Mouse (Mus musculus): ENCODE measurements at regions not wholly inside any gene's neighbourhood (a gene's known extent, or its start where the extent isn't known, plus 50 kb on each side); places are given as distances from the start of the nearest gene placed in this dataset.

DNA sequence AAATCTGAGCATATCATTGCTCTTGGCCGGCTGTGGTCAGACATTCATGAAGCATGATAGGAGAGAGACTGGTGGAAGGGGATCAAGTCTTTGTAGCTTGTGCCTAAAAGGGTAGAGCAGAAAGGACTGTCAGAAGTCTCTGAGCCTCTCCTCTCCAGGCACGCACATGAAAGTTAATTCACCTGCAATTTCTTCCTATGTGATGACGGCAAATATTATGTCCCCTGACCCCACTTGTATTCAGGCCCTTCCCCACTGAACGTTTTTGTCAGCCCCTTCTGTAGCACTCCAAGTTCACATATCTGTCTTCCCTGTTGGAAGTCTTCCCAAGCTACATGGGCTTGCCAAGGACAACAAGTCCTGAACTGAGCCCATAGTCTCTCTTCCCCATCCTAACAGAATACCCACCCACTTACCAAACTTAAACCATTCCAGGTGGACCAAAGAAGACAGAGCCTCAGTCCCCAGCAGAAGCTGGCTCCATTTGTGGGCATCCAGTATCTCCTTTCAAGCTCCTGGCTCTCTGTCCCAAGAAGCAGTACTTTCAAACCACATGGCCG lies 719.3 kb downstream of the Tns3 start:
- DNase-seq (ENCODE audit: low spot score in 2 of 2) = no peak

DNA sequence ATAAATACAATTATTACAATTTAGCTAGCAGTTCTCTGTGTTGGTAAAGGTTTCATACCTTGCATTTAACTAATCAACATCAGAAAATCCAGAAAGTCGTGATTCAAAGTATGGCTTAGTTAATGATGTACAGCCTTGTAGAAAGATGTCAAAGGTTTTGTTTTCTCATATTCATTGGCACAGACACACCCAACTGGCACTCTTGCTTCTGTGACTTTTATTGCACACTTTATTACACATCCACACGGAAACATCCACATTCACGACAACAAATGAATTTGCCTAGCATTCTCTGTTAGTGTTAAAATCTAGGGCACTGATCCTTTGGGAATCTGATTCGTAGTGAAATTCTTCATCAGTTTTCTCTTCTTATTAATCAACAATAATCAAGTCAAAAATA lies 720.0 kb downstream of the Tns3 start:
- no peak for DNase-seq (ENCODE audit: low spot score in 2 of 2)

DNA sequence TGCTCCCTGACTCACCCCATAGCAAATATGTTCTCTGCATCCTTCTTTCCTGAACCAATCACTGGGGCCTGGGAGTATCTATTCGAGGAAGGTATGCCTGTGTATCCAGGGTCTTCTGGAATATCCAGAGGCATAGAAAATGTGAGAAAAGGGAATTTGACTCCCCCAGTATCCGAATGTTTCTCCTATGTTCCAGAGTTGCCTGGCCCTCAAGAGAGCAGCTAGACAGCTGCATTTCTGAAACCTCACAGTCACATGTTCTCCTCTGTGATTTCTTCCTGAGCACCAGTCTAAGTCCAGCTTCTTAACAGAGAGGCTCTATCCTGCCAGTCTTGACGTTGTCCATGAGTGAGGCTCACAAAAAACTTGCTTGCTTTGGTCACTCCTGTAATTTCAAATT lies 719.9 kb upstream of the Igfbp3 start:
- DNase-seq (ENCODE audit: low spot score in 2 of 2) = no peak

DNA sequence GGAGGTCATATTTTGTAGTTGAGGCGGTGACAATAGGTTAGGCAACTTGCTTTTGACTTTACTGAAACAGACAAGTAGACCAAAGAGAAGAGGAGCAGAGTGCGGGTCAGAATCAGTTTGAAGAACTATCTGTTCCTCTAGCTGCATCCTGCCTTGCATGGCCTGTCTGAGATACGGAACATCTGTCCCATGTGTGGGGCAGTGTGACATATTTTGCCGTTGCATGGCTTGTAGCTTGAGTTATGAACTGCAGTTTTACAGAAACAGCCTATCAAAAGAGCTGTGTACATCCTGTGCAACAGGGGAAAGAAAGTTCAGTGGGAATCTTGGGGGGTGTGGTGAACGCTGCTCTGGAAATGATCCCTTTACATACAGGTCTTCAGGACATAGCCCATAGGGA lies 718.9 kb upstream of the Igfbp3 start:
- DNase-seq (ENCODE audit: low spot score in 2 of 2) = no peak

DNA sequence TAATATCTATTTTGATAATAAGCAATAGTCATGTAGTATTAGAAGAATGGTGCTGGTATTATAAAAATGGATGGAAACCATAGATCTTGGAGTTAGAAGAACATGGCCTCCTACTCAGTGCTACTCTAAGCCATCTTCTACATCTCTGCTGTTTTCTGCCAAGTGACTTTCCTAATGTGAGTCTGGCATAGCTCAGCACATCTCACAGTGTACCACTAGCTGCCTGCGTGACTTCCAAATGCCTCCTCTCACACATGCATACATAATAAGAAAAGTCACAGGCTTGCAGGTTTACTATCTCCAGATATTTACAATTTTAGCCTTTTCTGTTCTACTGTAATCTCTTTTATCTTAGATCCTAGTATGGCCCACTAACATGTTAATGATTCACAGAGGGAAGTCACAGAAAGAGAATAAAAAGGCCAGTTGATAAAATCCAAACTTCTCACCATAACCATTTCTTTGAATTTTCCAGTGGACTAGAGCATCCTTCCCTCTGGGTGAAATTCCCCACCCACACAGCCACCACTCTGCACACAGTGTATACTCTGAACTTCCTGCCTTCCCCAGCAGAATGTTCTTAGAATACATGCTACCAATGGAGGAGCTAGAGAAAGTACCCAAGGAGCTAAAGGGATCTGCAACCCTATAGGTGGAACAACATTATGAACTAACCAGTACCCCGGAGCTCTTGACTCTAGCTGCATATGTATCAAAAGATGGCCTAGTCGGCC lies 717.5 kb upstream of the Igfbp3 start:
- no peak for DNase-seq (ENCODE audit: low spot score in 2 of 2)

DNA sequence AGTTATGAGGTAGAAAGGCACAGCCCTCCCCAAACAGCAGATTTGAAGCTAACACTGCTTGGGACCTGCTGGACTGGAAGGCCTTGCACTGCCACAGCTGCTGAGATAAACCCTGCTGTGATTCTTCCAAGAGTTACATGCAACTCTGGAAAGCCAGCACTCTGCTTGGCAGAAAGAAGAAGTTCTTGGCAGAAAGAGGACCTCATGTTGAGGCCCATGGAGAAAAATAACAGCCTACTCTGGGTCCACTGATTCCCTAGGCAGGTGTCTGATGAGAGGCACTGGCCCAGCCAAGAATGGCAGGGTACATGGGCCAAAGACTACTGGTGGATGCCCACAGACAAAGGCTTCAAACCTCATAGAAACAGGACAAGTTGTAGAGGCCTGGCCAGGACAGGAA lies 714.0 kb upstream of the Igfbp3 start:
- DNase-seq (ENCODE audit: low spot score in 2 of 2) = no peak

DNA sequence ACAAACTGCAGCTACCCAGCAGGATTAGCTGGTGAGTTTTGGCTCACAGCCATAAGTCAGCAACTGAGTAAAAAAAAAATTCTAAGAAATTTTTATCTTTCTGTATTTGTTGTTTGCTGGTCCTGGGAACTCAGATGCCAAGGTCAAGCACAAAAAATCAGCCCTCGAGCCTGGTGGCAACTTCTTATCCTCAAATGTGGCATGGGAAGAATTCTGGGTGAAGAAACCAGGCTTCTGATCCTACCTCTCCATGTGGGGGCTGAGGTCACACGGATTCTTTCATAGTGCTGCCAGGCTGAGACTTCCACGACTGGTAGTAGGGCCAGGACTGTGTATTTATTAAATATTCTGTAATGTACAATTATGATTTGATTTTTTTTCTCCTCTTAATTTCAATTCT lies 698.3 kb upstream of the Igfbp3 start:
- no peak for DNase-seq (ENCODE audit: low spot score in 2 of 2)

DNA sequence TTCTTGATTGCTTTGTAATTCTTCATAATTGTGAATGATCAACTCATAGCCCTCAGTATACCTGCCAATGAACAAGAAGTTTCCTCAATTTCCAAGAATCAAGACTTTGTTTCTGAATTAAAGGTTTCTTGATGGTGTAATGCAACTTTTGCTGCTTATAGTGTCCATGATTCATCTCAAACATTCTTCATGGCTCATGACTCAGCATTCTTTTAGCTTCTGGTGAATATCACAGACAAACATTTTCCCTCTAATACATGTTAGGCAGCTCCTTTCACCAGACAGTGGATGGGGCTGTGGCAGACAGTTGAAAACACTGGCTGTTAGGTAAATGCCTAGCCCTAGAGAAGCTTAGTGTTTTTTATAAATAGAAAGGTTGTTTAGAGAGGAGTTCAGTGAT lies 686.5 kb upstream of the Igfbp3 start:
- DNase-seq (ENCODE audit: low spot score in 2 of 2) = no peak

DNA sequence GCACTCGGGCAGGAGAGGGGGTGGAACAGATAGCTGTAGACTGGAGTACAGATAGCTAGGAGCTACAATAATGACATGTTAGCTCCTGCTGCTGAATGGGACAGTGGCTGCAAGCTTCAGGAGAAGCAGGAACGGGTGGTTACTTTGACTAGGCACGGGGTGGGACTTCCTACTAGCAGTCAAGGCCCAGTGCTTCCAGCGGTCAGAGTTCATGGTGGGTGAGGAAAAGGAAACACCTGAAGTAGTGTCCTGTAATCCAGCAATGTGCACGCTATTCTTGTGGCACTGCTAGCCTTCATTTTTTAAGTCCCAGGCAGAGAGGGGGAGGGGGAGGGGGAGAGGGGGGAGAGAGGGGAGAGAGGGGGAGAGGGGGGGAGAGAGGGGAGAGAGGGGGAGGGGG lies 684.5 kb upstream of the Igfbp3 start:
- DNase-seq (ENCODE audit: low spot score in 2 of 2) = no peak

DNA sequence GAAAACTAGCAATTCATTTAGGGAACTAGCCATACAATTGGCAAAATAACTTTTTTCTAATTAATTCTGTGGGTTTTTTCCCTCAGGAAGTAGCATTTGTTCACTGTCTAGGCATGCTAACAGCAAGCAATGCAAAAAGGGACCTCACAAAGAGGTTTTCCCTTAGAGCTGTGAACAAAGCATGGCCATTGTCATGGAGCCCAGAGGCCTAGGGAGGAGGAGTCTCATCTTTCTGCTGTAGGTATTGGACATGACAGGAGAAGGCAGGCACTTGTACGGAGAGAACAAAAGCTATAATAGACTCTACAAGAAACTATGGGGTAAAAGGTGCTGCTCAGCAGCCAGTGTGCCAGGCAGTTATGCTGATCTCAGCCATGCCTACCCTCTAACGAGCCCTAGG lies 666.8 kb upstream of the Igfbp3 start:
- no peak for DNase-seq (ENCODE audit: low spot score in 2 of 2)

DNA sequence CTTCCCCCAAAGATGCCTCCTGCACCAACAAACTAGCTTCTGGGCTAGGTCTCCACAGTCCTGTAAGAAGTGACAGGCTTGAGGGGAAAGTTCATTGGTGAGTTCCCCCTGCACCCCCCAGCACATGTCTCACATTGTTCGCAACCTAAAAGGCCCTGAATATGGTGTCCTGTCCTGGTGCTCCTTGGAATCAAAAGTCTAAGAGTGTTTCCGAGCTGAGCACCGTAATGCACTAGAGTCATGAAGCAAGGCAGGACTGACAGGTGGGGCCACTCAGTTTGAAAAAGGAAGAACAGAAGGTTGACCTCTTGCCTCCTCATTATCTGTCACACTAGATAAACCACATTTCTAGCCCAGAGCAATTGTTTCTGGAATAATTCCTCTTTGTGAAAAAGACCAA lies 650.4 kb upstream of the Igfbp3 start:
- no peak for DNase-seq (ENCODE audit: low spot score in 2 of 2)

DNA sequence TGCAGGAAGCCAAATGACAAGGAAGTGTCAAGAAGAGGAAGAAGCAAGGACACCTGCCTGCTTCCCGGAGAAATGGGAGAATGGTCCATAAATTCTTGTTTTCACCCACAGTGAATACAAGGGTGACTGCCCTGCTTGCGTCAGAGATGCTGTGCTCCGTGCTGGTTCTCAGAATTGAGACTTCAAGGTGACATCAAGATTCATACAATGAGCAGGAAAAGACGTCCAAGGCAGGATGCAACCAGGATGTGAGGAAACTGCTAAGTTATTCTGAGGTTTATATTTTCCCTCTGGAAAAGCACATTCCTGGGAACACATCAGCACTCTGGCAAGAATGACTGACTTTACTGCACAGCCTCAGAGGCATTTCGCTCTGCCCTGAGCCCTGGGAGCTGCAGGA lies 650.0 kb upstream of the Igfbp3 start:
- no peak for DNase-seq (ENCODE audit: low spot score in 2 of 2)

DNA sequence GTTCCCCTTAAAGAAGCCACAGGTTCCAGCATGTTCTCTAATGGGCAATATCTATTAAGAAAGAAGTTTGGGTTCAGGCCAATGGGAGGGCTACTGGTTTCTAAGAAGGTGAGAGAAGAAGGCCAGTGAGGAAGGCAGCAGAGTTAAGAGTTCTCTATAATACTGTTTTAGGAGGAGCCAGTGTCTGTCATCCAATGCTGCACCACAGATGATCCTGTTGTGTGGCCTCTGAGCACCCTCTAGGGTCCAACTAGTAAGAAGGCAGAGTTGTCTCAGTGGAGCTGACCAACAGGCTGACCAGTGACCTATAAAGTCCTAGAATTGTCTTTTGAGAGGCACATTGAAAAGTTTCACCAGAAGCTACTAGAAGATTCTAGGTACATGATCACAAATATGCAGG lies 648.8 kb upstream of the Igfbp3 start:
- no peak for DNase-seq (ENCODE audit: low spot score in 2 of 2)

DNA sequence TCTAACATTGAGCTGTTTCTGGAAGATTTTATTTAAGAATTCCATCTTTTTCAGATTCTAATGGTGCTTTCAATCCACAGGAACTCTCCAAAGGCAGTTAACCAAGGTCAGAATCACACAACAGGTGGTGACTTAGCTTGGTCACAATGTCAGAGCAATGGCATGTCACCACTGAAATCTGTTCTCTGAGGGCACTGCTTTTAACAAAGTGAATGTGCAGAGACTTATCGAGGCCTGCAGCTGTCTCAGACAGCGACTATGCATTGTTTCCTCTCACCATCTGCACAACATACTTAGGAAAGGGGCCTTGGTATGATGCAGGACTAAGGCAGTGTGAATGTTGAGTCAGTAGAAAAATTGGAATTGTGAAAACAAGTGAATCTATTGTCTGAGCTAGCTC lies 638.9 kb upstream of the Igfbp3 start:
- no peak for DNase-seq (ENCODE audit: low spot score in 2 of 2)

DNA sequence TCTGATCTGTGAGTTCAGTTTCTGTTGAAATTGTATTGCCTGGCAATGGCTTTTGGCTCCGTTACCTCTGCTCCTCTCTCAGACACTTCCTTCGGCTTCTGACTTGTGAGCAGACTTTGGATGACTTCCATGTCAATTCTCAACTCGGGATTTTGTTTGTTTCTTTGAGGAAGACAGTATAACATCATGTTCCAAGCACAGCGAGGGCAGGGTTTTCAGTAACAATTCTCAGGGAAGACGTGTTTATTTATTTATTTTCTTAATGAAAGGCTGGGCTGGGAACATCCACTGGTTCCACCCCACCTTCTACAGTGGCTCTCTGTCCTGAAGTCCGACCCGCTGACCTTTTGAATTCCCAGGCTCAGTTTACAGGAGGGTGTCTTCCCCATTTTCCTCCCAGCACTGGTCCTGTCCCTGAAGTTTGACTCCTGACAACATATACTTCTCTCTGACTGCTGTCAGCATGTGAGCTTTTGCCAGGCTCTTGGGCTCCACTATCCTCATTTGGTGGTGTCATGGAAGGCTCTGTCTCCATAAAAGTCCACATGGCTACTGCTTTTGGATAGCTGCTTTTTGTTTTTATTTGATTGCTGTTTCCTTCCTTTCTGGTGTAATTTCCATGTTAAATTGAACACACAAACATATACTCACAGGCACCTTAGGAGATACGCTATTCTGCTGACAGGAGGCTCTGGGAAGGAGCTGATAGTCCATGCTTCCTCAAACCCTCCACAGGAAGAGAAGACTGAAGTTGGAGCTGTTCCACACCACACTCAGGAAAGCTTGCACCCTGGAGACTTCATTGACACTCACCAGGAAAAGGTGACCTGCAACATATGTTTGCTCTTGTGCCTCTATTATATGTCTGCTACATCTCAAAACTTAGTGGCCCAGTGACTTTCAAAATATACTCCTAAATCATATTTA lies 624.9 kb upstream of the Igfbp3 start:
- DNase-seq (ENCODE audit: low spot score in 2 of 2) = no peak

DNA sequence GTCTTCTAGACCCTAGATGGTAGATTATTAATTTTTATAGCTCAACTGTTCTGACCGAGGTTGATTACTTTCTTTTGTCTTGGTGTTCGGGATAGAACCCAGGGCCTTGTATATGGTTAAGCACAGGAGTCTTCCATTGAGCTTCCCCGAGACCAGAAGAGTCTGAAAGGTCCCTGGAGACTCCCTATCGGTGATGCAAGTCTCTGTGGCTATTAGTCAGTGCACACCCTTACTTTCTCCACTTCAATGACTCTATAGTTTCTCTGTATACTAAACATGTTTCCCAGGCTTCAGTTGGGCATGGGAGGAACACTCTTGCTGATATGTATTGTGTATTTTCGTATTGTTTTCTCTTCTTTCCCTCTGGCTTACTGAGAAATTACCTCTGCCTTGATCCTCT lies 623.8 kb upstream of the Igfbp3 start:
- DNase-seq (ENCODE audit: low spot score in 2 of 2) = no peak

DNA sequence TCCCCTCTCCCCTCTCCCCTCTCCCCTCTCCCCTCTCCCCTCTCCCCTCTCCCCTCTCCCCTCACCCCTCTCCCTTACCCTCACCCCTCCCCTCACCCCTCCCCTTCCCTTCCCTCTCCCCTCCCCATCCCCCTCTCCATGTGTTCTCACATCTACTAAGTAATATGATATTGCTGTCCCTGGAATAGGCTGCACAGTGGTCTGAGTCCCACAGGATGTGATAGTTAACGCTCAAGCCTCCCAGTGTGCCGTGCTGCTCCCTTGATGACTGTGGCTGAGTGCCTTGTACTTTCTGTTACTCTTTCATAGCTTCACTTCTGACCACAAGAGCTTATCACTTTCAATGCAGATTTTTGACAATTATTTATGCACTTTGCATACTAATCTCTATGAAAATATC lies 620.4 kb upstream of the Igfbp3 start:
- no peak for DNase-seq (ENCODE audit: low spot score in 2 of 2)

DNA sequence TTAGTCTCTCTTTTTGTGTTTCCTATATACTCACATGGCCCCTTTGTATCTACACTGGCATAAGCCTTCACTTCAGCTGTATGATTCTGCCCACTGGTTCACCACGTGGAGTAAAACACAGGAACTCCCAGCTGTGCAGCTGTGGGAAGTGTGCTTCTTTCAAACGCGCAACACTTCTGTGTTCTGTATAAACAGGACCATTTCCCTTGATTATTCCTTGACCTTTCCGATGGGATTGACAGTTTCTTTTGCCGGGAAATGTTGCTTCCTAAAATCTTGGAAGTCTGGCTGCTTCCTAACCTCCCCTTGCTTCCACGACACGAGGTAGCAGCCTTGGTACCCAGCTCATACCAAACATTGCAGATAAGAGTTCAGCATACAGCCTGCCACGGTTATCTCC lies 618.7 kb upstream of the Igfbp3 start:
- no peak for DNase-seq (ENCODE audit: low spot score in 2 of 2)

DNA sequence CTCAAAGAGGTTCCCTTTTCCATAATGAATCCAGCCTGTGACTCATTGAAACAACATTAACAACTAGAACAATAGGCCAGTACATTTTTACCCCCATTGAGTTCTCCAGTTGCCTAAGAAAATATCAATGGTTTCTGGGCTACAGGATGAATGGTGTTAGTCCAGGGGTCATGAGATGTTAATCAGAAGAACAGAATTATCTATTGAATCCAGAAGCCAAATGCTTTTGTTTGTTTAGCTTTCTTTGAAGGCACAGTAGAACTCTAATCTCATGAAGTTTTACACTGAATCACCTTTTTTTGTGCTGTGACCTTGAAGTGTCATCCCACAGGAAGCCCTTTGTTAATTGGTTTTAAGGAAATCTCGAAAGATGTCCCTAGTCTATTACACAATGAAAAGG lies 616.0 kb upstream of the Igfbp3 start:
- no peak for DNase-seq (ENCODE audit: low spot score in 2 of 2)

DNA sequence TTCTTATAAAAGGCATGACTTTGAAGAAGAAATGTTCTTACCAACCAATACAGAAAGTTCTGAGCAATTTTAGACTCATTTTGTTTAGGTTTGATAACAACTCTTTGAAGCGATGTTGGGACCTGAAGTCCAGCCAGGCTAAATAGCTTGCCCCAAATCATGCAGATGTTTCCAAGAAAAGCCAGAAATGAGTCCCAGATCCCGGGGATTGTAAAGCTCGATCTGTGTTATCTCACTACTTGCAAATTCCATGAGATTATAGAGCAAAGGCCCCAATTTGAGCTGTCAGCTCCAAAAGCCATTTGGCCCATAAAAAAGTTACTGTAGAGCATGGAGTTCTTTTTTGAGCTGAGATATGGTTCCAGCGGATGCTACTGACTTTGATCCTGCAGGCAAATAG lies 614.3 kb upstream of the Igfbp3 start:
- DNase-seq (ENCODE audit: low spot score in 2 of 2) = no peak

DNA sequence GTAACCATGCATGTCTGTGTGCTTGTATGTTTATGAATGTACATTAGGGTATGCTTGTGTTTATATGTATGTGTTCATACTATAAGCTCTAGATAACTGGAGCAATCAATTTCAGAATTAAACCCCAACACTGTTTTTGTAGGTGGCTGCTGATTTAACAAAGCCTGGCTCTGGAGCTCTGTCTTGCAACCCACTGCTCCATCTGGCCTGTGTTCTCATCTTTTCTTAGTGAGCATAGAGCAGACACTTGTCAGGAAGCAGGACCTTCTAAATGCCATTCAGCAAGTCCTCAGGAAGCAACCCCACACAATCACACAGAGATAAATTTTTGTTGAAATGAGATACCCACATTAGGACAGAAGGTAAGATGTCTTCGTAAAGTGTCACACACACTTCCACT lies 613.7 kb upstream of the Igfbp3 start:
- DNase-seq (ENCODE audit: low spot score in 2 of 2) = no peak

DNA sequence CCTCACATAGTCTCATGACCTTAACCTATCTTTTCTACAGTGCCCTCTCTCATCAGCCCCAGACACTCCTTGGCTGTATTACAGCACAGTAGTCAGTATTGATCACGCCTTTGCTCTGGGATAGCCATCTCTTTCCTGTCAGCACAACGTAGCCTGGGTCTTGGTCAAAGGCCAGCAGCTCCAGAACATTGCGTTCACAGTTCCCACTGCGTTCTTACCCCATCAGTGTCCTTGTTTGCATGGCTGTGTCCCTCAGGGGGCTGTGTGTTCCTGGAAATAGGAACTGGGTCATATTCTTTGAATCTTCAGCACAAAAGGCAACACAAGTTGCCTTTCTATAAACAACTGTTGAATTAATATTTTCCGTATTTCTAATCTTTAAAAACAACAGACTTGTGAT lies 602.0 kb upstream of the Igfbp3 start:
- no peak for DNase-seq (ENCODE audit: low spot score in 2 of 2)

DNA sequence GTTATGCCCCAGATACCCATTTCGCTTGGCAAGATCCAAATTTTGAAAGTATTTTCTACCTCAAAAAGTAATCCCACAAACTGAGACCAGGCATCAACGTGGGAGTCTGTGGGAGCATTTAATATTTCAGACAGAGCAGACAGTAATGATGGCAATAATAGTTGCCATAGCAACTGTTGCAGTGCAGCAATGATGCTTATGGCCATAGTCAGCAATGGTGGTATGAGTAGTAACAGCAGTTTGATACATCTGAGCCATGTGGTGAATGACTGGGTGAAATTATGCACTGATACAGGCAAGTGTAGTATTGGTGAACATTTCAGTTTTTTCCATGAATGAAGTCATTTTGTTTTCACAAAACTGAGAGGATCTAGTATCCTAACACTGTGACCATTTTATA lies 600.8 kb upstream of the Igfbp3 start:
- no peak for DNase-seq (ENCODE audit: low spot score in 2 of 2)
